Mouse (Mus musculus) stomach, postnatal 0 days (tissue): ENCODE data around the gene Lnx1.

Experiments
- CTCF ChIP-seq: IDR thresholded peaks from 2 replicates; pipeline ENCODE4 v1.5.1; 2016; ENCODE audit warnings: antibody characterized with exemption, low read depth, mild to moderate bottlenecking, moderate library complexity
- EP300 ChIP-seq: optimal IDR thresholded peaks from 2 replicates; pipeline ENCODE3; 2016; ENCODE audit warnings: antibody characterized with exemption

GRCm38 (mm10) chr5:74710181-74710580 lies 7.5 kb upstream of the Lnx1 start:
- no peak for TF ChIP-seq EP300
- no peak for TF ChIP-seq CTCF
